Mouse (Mus musculus): ENCODE results near the gene Cep128. TPM values are rescaled to one million over a fixed set of nuclear protein-coding genes. Genes with fewer than 3 reads are reported as not detected.
"Not testable (repeated sequence)": the region's sequence is repeated elsewhere in the genome, so short reads cannot be mapped to it uniquely, and the experiment has no call there.

Cep128 gene
- polyA plus RNA-seq, 1 experiment from 2014 or later = 11.1 TPM

- under 1% methylated on average over 36 of the region's 38 CpGs for WGBS
Measured at GRCm38 (mm10) chr12:91400232-91401048, 16.2 kb upstream of the Cep128 start.

DNA sequence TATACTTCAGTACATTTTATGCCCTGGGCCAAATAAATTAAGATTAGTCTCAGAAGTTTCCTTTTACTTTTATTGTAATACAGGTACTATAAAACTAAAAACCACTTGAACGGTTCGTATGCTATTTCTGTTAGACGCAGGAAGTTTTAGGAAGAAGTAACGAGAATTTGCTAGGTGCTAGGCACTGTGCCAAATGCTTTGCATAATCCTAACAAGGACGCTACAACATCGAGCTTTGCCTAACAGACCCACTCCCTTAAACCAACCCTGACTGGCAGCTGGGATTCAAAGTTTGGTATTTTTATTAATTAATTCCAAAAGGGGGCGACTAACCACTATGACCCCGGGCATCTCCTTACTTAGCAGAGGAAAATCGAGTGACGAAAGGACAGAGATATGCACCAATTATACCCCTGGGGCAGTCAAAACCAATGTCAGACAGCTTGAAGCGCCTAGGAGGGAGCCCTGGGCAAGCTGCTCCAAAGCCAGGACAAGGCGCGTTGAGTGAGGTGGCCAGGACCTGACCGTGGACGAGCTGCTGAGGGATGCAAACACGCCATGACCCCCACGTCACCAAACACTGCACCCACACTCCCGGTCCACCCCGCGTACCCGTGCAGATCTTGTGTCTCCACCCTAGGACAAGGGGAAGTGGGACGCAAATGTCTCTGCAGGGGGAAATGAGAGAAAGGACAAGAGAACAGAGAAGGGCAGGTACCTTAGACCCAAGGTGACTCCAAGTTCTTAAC is 519 bp downstream of the Cep128 start:
- Histone ChIP-seq H3K27ac (replicated peaks) (no peak overlapping the region), H3K9ac (peak overlapping the region; percentile 39), H3K27me3 (no peaks in the 10 kb centered on the region), H3K4me1 (peaks cover 5% of the 10 kb centered on the region), H3K4me2 (replicated peaks) (peak overlapping the region; percentile 96), H3K4me3 (replicated peaks) (peak overlapping the region; percentile 67), H3K9me3 (replicated peaks) (no peaks in the 10 kb centered on the region), H3K36me3 (no peaks in the 10 kb centered on the region)
- WGBS = 4% methylated on average over 22 of the region's 22 CpGs
- ATAC-seq (ENCODE audit: insufficient number of reproducible peaks, low FRiP score, low TSS enrichment, low read depth) = peak; percentile 66

More at GRCm38 (mm10) chr12:91400232-91401048, 16.2 kb upstream of the Cep128 start:
- Histone ChIP-seq H3K36me3 (no peaks in the 10 kb centered on the region), H3K4me1 (peaks cover 8% of the 10 kb centered on the region; the same call in 1 of the 2 replicates), H3K9ac (peak overlapping the region; percentile 26; the same call in 1 of the 2 replicates), H3K9me3 (replicated peaks) (no peaks in the 10 kb centered on the region), H3K4me3 (replicated peaks) (peak overlapping the region; percentile 50), H3K27me3 (peaks cover 23% of the 10 kb centered on the region), H3K27ac (replicated peaks) (no peak overlapping the region), H3K4me2 (replicated peaks) (peak overlapping the region; percentile 88)
- ATAC-seq (ENCODE audit: insufficient number of reproducible peaks, low FRiP score, low TSS enrichment, low read depth) = peak; percentile 87

DNA sequence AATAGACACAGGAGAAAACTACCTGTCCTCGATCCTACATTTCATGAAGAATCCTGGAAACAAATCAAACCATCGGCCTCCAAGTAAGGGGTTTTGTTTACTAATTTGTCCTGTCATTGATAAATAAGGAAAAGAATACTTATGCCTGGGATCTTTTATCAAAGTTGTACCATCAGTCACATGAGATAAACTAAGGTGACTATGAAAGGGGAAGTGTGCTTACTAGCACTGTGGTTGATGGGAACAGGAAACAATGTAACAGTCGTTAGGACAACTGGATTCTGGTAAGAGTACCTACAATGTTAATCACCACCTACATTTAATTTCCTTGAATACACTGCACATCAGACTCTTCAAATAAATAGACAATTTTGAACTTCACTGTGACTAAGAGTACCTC is 15.0 kb downstream of the Cep128 start:
- Histone ChIP-seq H3K9ac (no peak overlapping the region), H3K4me2 (replicated peaks) (no peak overlapping the region), H3K9me3 (replicated peaks) (no peaks in the 10 kb centered on the region), H3K27ac (replicated peaks) (no peak overlapping the region), H3K4me3 (replicated peaks) (no peak overlapping the region), H3K36me3 (no peaks in the 10 kb centered on the region), H3K27me3 (no peaks in the 10 kb centered on the region), H3K4me1 (no peaks in the 10 kb centered on the region)
- 89% methylated on average over 3 of the region's 3 CpGs for WGBS
- no peak for ATAC-seq (ENCODE audit: insufficient number of reproducible peaks, low FRiP score, low TSS enrichment, low read depth)

DNA sequence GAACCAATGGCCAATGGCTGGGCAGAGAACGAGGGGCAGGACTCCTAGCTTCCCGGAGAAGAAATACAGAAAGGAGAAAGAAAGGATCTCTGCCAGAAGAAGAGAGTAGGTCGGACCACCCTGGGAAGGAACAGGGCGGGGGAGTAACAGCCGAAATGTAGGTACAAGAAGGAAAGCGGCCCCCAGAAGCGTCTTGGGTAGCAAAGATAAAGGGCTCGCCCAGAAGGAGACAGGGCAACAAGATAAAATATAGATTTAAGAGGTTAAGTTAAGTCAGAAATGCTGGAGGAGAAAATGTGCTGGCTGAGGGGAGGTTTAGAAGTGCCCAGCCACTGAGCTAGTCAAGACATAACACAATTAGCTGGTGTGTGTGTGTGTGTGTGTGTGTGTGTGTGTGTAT is 30.4 kb downstream of the Cep128 start:
- Histone ChIP-seq H3K9ac (no peak overlapping the region), H3K36me3 (no peaks in the 10 kb centered on the region), H3K4me3 (replicated peaks) (no peak overlapping the region), H3K9me3 (replicated peaks) (no peaks in the 10 kb centered on the region), H3K27me3 (no peaks in the 10 kb centered on the region), H3K4me2 (replicated peaks) (no peak overlapping the region), H3K4me1 (no peaks in the 10 kb centered on the region), H3K27ac (replicated peaks) (no peak overlapping the region)
- 91% methylated on average over 8 of the region's 8 CpGs for WGBS
- no peak for ATAC-seq (ENCODE audit: insufficient number of reproducible peaks, low FRiP score, low TSS enrichment, low read depth)

- ATAC-seq (ENCODE audit: insufficient number of reproducible peaks, low FRiP score, low TSS enrichment, low read depth); H3K4me2 ChIP-seq (replicated peaks); H3K4me1 ChIP-seq; H3K27me3 ChIP-seq; H3K9me3 ChIP-seq (replicated peaks); H3K36me3 ChIP-seq; H3K27ac ChIP-seq (replicated peaks); H3K9ac ChIP-seq; H3K4me3 ChIP-seq (replicated peaks): not testable (repeated sequence)
- 81% methylated on average over 13 of the region's 13 CpGs for WGBS
Measured at GRCm38 (mm10) chr12:91338656-91339055, 45.6 kb downstream of the Cep128 start.

DNA sequence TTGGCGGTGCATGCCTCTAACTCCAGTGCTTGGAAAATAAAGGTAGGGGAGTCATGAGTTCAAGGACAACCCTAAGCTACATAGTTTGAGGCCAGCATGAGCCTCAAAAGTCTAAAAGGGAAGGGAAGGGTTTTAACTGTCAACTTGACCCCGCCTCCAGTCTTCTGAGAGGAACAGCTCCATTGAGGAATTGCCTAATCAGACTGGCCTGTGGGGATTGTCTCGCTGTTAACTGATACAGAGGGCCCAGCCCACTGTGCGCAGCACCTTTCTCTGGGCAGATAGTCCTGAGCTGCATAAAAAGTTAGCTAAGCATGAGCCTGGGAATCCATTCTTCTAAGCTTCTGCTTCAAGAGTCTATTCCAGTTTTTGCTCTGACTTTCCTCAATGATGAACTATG is 56.7 kb downstream of the Cep128 start:
- H3K4me1 ChIP-seq = no peaks in the 10 kb centered on the region
- no peak overlapping the region for H3K27ac ChIP-seq (replicated peaks)
- WGBS = 65% methylated on average over 4 of the region's 4 CpGs
- ATAC-seq (ENCODE audit: insufficient number of reproducible peaks, low FRiP score, low TSS enrichment, low read depth) = no peak
- no peak overlapping the region for H3K4me2 ChIP-seq (replicated peaks)
- no peak overlapping the region for H3K4me3 ChIP-seq (replicated peaks)
- H3K9ac ChIP-seq = no peak overlapping the region
- H3K36me3 ChIP-seq = no peaks in the 10 kb centered on the region
- H3K9me3 ChIP-seq (replicated peaks) = no peaks in the 10 kb centered on the region
- no peaks in the 10 kb centered on the region for H3K27me3 ChIP-seq

DNA sequence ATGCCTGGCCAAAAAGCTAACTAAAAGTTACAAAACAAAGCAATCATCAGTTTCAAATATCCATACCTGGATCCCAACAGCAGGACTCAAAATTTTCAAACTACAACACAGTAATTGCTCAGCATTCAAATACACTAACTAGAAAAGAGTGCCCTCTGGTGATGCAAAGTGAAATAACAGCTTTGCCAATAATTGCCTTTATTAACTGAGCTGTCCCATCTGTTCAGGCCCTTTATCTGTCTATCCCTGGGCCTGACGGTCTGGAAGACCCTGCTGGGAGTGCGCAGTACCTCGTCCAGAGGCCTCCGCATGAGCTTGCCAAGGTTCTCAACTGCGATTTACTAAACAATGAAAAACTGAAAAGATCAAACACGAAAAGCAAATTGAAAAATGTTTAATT is 58.1 kb downstream of the Cep128 start:
- H3K4me3 ChIP-seq (replicated peaks) = no peak overlapping the region
- H3K27me3 ChIP-seq = no peaks in the 10 kb centered on the region
- H3K9ac ChIP-seq = no peak overlapping the region
- no peaks in the 10 kb centered on the region for H3K4me1 ChIP-seq
- H3K9me3 ChIP-seq (replicated peaks) = no peaks in the 10 kb centered on the region
- WGBS = 63% methylated on average over 6 of the region's 6 CpGs
- no peak overlapping the region for H3K4me2 ChIP-seq (replicated peaks)
- ATAC-seq (ENCODE audit: insufficient number of reproducible peaks, low FRiP score, low TSS enrichment, low read depth) = no peak
- H3K27ac ChIP-seq (replicated peaks) = no peak overlapping the region
- no peaks in the 10 kb centered on the region for H3K36me3 ChIP-seq

GRCm38 (mm10) chr12:91315026-91315425 is 69.2 kb downstream of the Cep128 start:
- no peak overlapping the region for H3K27ac ChIP-seq (replicated peaks)
- 81% methylated on average over 7 of the region's 7 CpGs for WGBS
- no peak for ATAC-seq (ENCODE audit: insufficient number of reproducible peaks, low FRiP score, low TSS enrichment, low read depth)

GRCm38 (mm10) chr12:91313974-91314587 is 70.1 kb downstream of the Cep128 start:
- ATAC-seq (ENCODE audit: insufficient number of reproducible peaks, low FRiP score, low TSS enrichment, low read depth) = no peak
- Histone ChIP-seq H3K4me2 (replicated peaks) (no peak overlapping the region), H3K9ac (no peak overlapping the region), H3K27ac (replicated peaks) (no peak overlapping the region), H3K9me3 (replicated peaks) (no peaks in the 10 kb centered on the region), H3K27me3 (no peaks in the 10 kb centered on the region), H3K36me3 (no peaks in the 10 kb centered on the region), H3K4me3 (replicated peaks) (no peak overlapping the region), H3K4me1 (no peaks in the 10 kb centered on the region)
- 50% methylated on average over 10 of the region's 10 CpGs for WGBS

More at GRCm38 (mm10) chr12:91315026-91315425, 69.2 kb downstream of the Cep128 start:
- H3K9ac ChIP-seq = no peak overlapping the region
- H3K4me3 ChIP-seq (replicated peaks) = no peak overlapping the region
- no peaks in the 10 kb centered on the region for H3K9me3 ChIP-seq (replicated peaks)
- no peaks in the 10 kb centered on the region for H3K27me3 ChIP-seq
- no peak overlapping the region for H3K4me2 ChIP-seq (replicated peaks)
- H3K36me3 ChIP-seq = no peaks in the 10 kb centered on the region
- no peaks in the 10 kb centered on the region for H3K4me1 ChIP-seq

DNA sequence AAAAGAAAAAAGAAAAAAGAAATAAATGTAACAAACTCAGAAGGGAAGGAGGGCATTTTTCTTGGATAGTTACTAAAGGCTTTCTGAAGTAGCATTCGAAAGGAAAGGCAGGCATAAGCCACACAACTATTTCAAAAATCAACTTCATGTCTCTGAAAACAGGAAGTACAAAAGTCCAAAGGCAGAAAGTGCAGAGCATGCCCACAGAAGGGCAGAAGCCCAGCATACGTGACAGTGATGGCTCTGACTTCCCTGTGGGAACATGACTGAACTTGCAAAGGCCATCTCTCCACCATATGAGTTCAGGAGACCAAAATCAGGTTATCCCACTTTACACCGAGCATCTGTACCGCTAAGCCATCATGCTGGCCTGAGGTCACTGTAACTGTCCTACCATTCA is 71.6 kb downstream of the Cep128 start:
- Histone ChIP-seq H3K4me2 (replicated peaks) (no peak overlapping the region), H3K27me3 (no peaks in the 10 kb centered on the region), H3K9ac (no peak overlapping the region), H3K4me1 (no peaks in the 10 kb centered on the region), H3K27ac (replicated peaks) (no peak overlapping the region), H3K9me3 (replicated peaks) (no peaks in the 10 kb centered on the region), H3K36me3 (no peaks in the 10 kb centered on the region), H3K4me3 (replicated peaks) (no peak overlapping the region)
- no peak for ATAC-seq (ENCODE audit: insufficient number of reproducible peaks, low FRiP score, low TSS enrichment, low read depth)
- 67% methylated on average over 4 of the region's 4 CpGs for WGBS

DNA sequence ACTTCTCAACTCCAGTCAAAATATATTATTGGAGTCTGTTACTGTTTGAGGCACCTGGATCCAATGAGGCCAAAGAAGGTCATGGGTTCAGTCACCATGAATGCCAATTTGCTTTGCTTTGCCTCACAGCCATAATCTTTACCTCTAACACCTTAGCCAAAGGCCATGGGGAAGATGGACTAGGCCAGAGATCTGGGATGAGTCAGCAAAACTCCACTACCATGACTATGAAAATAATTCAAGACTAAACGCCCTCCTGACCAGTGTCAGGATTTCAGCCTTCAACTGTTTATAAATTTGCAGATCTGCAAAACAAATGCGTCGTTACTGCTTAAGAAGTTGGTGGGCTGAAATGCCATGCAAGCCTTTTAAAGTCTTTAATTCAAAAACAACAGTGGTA is 76.5 kb downstream of the Cep128 start:
- Histone ChIP-seq H3K4me1 (no peaks in the 10 kb centered on the region), H3K4me2 (replicated peaks) (no peak overlapping the region), H3K27ac (replicated peaks) (no peak overlapping the region), H3K27me3 (no peaks in the 10 kb centered on the region), H3K9ac (no peak overlapping the region), H3K36me3 (no peaks in the 10 kb centered on the region), H3K4me3 (replicated peaks) (no peak overlapping the region), H3K9me3 (replicated peaks) (no peaks in the 10 kb centered on the region)
- 72% methylated on average over 3 of the region's 3 CpGs for WGBS
- no peak for ATAC-seq (ENCODE audit: insufficient number of reproducible peaks, low FRiP score, low TSS enrichment, low read depth)

Measured in embryonic facial prominence, embryonic 15.5 days (tissue).